Mouse (Mus musculus): ENCODE measurements around the gene Rfc5. TPM values are rescaled to one million over a fixed set of nuclear protein-coding genes. Genes with fewer than 3 reads are reported as not detected.

Gene Rfc5
- polyA plus RNA-seq, 1 experiment from 2014 or later = 28.8 TPM

DNA sequence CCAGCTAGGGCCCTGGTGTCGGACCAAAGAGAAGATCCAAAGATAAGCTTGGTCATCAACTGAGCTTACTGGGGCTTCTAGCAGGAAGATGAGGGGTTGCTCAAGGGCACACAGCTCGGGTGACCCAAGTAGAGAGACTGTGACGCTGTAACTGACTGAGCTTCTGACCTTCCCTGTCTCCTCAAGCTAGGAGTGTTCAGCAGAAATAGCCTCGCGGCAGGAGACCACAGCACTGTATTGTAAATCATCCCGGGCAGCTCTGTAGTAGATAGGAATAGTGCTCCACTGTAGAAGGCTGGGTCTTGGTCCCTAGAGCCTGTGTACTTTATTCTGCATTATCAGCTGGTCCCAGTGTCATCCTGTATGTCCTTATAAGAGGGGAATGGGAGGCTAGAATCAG is 47.0 kb downstream of the Rfc5 start:
- no peak for ATAC-seq (ENCODE audit: low FRiP score, low TSS enrichment)
- H3K27me3 ChIP-seq (ENCODE audit: control insufficient read depth, insufficient read depth, low read length) = no peaks in the 10 kb centered on the region
- TF ChIP-seq CTCF (IDR thresholded peaks at IDR 0.05; ENCODE audit: low read depth) (no peak), EP300 (optimal IDR thresholded peaks at IDR 0.05) (no peak)
- peaks cover 13% of the 10 kb centered on the region for H3K36me3 ChIP-seq (ENCODE audit: control insufficient read depth, insufficient read depth, low read length)
- no peak overlapping the region for H3K4me3 ChIP-seq (ENCODE audit: low read depth, low read length)
- no peak overlapping the region for H3K9ac ChIP-seq (ENCODE audit: low read length)
- 82% methylated on average over 6 of the region's 6 CpGs for WGBS
- H3K9me3 ChIP-seq (ENCODE audit: control insufficient read depth, low read length) = no peaks in the 10 kb centered on the region
- H3K27ac ChIP-seq (replicated peaks) = no peak overlapping the region
- no peaks in the 10 kb centered on the region for H3K4me1 ChIP-seq (replicated peaks; ENCODE audit: control insufficient read depth, insufficient read depth)
- H3K4me2 ChIP-seq (replicated peaks; ENCODE audit: low read depth) = no peak overlapping the region
- no peak for DNase-seq (ENCODE audit: low spot score)

DNA sequence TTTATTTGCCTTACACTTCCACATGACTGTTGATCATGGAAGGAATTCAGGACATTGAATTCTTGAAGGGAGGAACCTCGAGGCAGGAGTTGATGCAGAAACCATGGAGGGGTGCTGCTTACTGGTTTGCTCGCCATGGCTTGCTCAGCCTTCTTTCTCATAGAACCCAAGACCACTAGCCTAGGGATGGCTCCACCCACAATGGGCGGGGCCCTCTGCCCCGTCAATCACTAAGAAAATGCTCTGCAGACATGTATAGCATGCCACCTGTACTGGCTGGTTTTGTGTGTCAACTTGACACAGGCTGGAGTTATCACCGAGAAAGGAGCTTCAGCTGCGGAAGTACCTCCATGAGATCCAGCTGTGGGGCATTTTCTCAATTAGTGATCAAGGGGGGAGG is 48.8 kb downstream of the Rfc5 start:
- ATAC-seq (ENCODE audit: low FRiP score, low TSS enrichment) (no peak), DNase-seq (ENCODE audit: low spot score) (no peak)
- Histone ChIP-seq H3K27me3 (ENCODE audit: control insufficient read depth, insufficient read depth, low read length) (no peaks in the 10 kb centered on the region), H3K4me3 (ENCODE audit: low read depth, low read length) (no peak overlapping the region), H3K4me2 (replicated peaks; ENCODE audit: low read depth) (no peak overlapping the region), H3K9ac (ENCODE audit: low read length) (no peak overlapping the region), H3K9me3 (ENCODE audit: control insufficient read depth, low read length) (no peaks in the 10 kb centered on the region), H3K36me3 (ENCODE audit: control insufficient read depth, insufficient read depth, low read length) (peaks cover 13% of the 10 kb centered on the region), H3K27ac (replicated peaks) (no peak overlapping the region), H3K4me1 (replicated peaks; ENCODE audit: control insufficient read depth, insufficient read depth) (no peaks in the 10 kb centered on the region)
- WGBS = 80% methylated on average over 6 of the region's 6 CpGs
- TF ChIP-seq EP300 (optimal IDR thresholded peaks at IDR 0.05) = no peak

DNA sequence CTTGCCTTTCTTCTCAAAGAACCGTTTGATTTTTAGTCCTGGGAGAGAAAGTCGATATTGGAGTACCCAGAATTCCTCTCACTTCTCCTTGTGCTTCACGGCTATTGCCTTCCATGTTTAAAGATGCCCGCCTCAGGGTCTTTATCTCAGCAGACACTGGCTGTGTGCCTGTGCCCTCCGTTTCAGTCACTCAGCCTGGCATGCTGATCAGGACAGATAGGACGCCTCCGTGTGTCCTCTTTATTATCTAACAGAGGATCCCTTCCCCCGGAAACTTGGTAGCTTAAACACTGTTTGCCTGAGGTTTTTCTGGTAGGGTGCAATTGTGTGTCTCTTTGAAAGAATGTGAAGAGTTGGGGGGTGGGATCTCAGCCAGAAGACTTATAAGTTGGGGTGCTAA is 50.3 kb downstream of the Rfc5 start:
- Histone ChIP-seq H3K4me2 (replicated peaks; ENCODE audit: low read depth) (no peak overlapping the region), H3K9ac (ENCODE audit: low read length) (no peak overlapping the region), H3K27ac (replicated peaks) (no peak overlapping the region), H3K9me3 (ENCODE audit: control insufficient read depth, low read length) (no peaks in the 10 kb centered on the region), H3K4me1 (replicated peaks; ENCODE audit: control insufficient read depth, insufficient read depth) (no peaks in the 10 kb centered on the region), H3K4me3 (ENCODE audit: low read depth, low read length) (no peak overlapping the region), H3K27me3 (ENCODE audit: control insufficient read depth, insufficient read depth, low read length) (no peaks in the 10 kb centered on the region), H3K36me3 (ENCODE audit: control insufficient read depth, insufficient read depth, low read length) (peaks cover 12% of the 10 kb centered on the region)
- no peak for ATAC-seq (ENCODE audit: low FRiP score, low TSS enrichment)
- TF ChIP-seq EP300 (optimal IDR thresholded peaks at IDR 0.05) (no peak), CTCF (IDR thresholded peaks at IDR 0.05; ENCODE audit: low read depth) (no peak)
- no peak for DNase-seq (ENCODE audit: low spot score)
- 85% methylated on average over 8 of the region's 8 CpGs for WGBS

DNA sequence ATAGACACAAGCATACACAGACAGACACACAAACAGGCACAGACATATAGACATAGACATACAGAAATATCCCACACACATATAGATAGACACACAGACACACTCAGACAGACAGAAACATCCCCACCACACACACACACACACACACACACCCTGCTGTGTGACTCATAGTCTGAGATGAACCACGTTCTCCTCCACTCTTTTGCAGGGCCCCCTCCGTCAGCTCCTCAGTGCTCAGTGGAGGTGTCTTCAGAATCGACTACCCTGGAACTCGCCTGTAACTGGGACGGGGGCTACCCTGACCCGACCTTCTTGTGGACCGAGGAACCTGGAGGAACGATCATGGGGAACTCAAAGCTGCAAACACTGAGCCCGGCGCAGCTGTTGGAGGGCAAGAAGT is 50.8 kb downstream of the Rfc5 start:
- no peaks in the 10 kb centered on the region for H3K4me1 ChIP-seq (replicated peaks; ENCODE audit: control insufficient read depth, insufficient read depth)
- DNase-seq (ENCODE audit: low spot score) (no peak), ATAC-seq (ENCODE audit: low FRiP score, low TSS enrichment) (no peak)
- 81% methylated on average over 10 of the region's 10 CpGs for WGBS
- no peaks in the 10 kb centered on the region for H3K27me3 ChIP-seq (ENCODE audit: control insufficient read depth, insufficient read depth, low read length)
- no peak overlapping the region for H3K4me2 ChIP-seq (replicated peaks; ENCODE audit: low read depth)
- no peak overlapping the region for H3K27ac ChIP-seq (replicated peaks)
- no peak for TF ChIP-seq EP300 (optimal IDR thresholded peaks at IDR 0.05)
- no peak for TF ChIP-seq CTCF (IDR thresholded peaks at IDR 0.05; ENCODE audit: low read depth)
- H3K36me3 ChIP-seq (ENCODE audit: control insufficient read depth, insufficient read depth, low read length) = peaks cover 11% of the 10 kb centered on the region
- no peak overlapping the region for H3K4me3 ChIP-seq (ENCODE audit: low read depth, low read length)
- H3K9ac ChIP-seq (ENCODE audit: low read length) = no peak overlapping the region
- H3K9me3 ChIP-seq (ENCODE audit: control insufficient read depth, low read length) = no peaks in the 10 kb centered on the region

DNA sequence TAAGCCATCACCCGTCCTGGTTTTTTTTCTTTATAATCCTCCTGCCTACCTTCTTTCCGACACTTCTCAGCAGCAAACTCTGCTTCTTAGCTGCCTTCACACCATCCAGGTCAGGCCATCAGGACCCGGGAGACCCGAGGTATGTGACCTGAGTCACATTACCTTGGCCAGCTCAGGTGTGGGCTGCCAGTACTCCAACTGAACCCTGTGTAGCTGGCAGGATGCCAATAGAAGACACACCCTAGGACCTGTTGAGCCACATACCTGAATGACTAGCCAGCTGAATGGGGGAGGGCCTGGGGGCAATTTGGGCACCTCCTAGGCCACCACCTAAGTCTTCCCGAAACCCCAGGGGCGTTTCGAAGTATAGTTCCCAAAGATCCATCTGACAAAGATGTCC is 58.4 kb downstream of the Rfc5 start:
- no peaks in the 10 kb centered on the region for H3K27me3 ChIP-seq (ENCODE audit: control insufficient read depth, insufficient read depth, low read length)
- H3K4me3 ChIP-seq (ENCODE audit: low read depth, low read length) = no peak overlapping the region
- peak; percentile 81 for DNase-seq (ENCODE audit: low spot score)
- no peak overlapping the region for H3K4me2 ChIP-seq (replicated peaks; ENCODE audit: low read depth)
- H3K9ac ChIP-seq (ENCODE audit: low read length) = no peak overlapping the region
- H3K9me3 ChIP-seq (ENCODE audit: control insufficient read depth, low read length) = no peaks in the 10 kb centered on the region
- peaks cover 3% of the 10 kb centered on the region; the same call in 1 of the 2 replicates for H3K36me3 ChIP-seq (ENCODE audit: control insufficient read depth, insufficient read depth, low read length)
- no peak overlapping the region for H3K27ac ChIP-seq (replicated peaks)
- no peaks in the 10 kb centered on the region for H3K4me1 ChIP-seq (replicated peaks; ENCODE audit: control insufficient read depth, insufficient read depth)
- TF ChIP-seq EP300 (optimal IDR thresholded peaks at IDR 0.05) = no peak
- TF ChIP-seq CTCF (IDR thresholded peaks at IDR 0.05; ENCODE audit: low read depth) = 0 out of 2 replicates have a peak, but pooled peaks have one; percentile 4
- 67% methylated on average over 7 of the region's 7 CpGs for WGBS
- ATAC-seq (ENCODE audit: low FRiP score, low TSS enrichment) = peak; percentile 90

Other genes with a start within 250 kb of the Rfc5 start
- 394 and 400 TPM in 2 replicates for gene Pebp1, start 101.4 kb downstream of the Rfc5 start, polyA plus RNA-seq (2015; fragmentation: Nextera tagmentation; extraction: Ambion mirVana)
- gene Vsig10, start 70.0 kb downstream of the Rfc5 start, polyA plus RNA-seq (2015; fragmentation: Nextera tagmentation; extraction: Ambion mirVana) = 9.9 and 13.0 TPM in 2 replicates
- gene Wsb2, start 31.7 kb downstream of the Rfc5 start, polyA plus RNA-seq (2015; fragmentation: Nextera tagmentation; extraction: Ambion mirVana) = 50.0 and 50.3 TPM in 2 replicates
- gene Ksr2, start 25.0 kb upstream of the Rfc5 start, polyA plus RNA-seq (2015; fragmentation: Nextera tagmentation; extraction: Ambion mirVana) = 0.16 and 0.24 TPM in 2 replicates